Mouse (Mus musculus): ENCODE measurements around the gene Pde10a.

DNA sequence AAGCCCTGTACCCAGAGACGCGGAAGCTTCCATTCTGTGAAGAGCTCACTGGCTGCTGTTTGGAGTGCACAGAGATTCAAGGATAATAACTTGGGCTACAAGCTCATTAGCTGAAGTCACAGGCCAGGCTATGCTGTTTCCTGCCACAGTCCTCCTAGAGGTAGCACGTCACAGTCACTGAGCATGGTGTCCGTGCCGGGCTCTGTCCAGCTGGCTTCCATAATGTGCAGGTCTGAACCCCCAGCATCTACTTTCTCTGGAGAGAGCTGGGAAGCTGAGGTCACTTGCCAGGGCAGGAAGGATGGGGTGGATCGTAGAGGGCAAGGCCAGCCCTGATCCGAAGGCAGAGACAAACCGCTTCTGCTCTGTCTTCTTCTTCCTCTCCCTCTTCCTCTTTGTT, 262.6 kb downstream of the Pde10a start:
- no peak for TF ChIP-seq POLR2A (IDR thresholded peaks at IDR 0.05; ENCODE audit: low read depth, low read length)
- TF ChIP-seq CTCF (IDR thresholded peaks at IDR 0.05; ENCODE audit: extremely low read depth, insufficient read depth, insufficient read length, insufficient replicate concordance), result no peak
